ENCODE assay signal across 7 mouse cellular contexts in the genomic region with DNA sequence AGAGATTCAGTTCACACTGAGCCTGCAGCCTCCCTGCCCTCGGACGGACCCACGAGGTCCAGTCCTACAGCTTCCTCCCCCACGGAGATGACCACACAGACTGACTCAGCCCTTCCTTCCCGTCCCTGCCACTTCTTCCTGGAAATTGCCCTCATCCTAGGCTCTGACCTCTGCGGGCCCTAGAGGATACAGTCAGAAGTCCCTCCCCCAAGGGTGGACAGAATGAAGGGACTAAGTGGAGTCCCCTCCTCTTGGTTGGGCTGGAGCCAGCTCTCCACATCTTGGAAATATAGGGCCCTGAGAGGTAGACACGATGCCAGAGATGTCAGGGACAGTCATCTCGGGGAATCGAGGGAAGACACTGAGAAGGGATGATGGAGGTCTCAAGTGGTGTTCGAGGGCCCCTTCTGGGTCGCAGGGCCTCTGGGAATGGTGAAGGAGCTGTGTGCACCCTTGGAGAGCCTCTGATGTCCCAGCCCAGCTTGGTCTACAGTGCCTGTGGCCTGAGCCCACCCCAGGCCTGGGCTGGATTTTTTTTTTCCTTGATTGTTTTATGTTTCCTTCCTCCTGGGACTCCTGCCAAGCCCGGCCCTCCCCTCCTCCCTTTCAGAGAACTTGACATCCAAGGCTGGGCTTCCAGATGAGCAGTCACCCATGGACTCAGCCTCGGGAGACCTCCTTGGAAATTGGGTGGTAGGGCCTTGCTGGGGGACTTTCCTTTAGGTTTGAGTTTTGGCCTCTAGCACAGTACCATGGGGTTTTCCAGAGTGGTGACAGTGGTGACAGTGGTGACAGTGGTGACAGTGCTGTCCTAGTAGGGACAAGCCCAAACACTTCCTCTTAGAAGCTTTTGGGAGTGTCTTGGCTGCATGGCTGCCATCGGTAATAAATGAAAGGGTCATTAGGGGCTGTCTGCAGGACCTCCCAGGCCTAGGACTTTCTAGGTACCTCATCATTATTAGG. TPM values are rescaled to one million over a fixed set of nuclear protein-coding genes. Genes with fewer than 3 reads are reported as not detected.
DNase-seq lines count a peak whose midpoint lies in the region; ATAC-seq lines count a peak whose summit lies in the region.

No protein-coding gene starts in this region.

- H3K4me1 ChIP-seq in liver, embryonic 11.5 days (replicated peaks; ENCODE audit: control insufficient read depth, insufficient read depth, low read length), result peaks cover 8% of the 10 kb centered on the region
- peaks cover 26% of the 10 kb centered on the region for H3K4me1 ChIP-seq in stomach, embryonic 15.5 days

- 57% methylated on average over 14 of the region's 14 CpGs for WGBS in liver, embryonic 11.5 days
- WGBS in stomach, embryonic 15.5 days, result 49% methylated on average over 14 of the region's 14 CpGs

- peak overlapping the region; percentile 28; the same call in 1 of the 2 replicates for H3K27ac ChIP-seq in liver, embryonic 11.5 days (ENCODE audit: low read depth, low read length)
- peak overlapping the region; percentile 42 for H3K27ac ChIP-seq in stomach, embryonic 15.5 days

- H3K4me2 ChIP-seq in liver, embryonic 11.5 days, result no peak overlapping the region
- H3K4me2 ChIP-seq in stomach, embryonic 15.5 days, result no peak overlapping the region

- intact Hi-C loops in heart, postnatal 14 days (cut with DNase I), result no loop called here

- no peak overlapping the region for H3K9ac ChIP-seq in liver, embryonic 11.5 days (ENCODE audit: low read depth, low read length)
- H3K9ac ChIP-seq in stomach, embryonic 15.5 days, result no peak overlapping the region

- ATAC-seq in liver, embryonic 11.5 days (replicated peaks; ENCODE audit: low FRiP score), result no peak
- ATAC-seq in stomach, embryonic 15.5 days (ENCODE audit: insufficient read depth, low FRiP score, low read depth), result no peak
- no peak for ATAC-seq in frontal cortex, adult (ENCODE audit: low TSS enrichment)

- H3K27me3 ChIP-seq in liver, embryonic 11.5 days (replicated peaks; ENCODE audit: control insufficient read depth, insufficient read depth, low read length), result no peaks in the 10 kb centered on the region; the same call in 1 of the 2 replicates
- no peaks in the 10 kb centered on the region for H3K27me3 ChIP-seq in stomach, embryonic 15.5 days (replicated peaks)

- no peaks in the 10 kb centered on the region for H3K36me3 ChIP-seq in liver, embryonic 11.5 days (ENCODE audit: control insufficient read depth, insufficient read depth, low read length)
- H3K36me3 ChIP-seq in stomach, embryonic 15.5 days, result no peaks in the 10 kb centered on the region

- H3K9me3 ChIP-seq in liver, embryonic 11.5 days (ENCODE audit: control insufficient read depth, low read length), result no peaks in the 10 kb centered on the region
- no peaks in the 10 kb centered on the region for H3K9me3 ChIP-seq in stomach, embryonic 15.5 days

- H3K4me3 ChIP-seq in liver, embryonic 11.5 days (ENCODE audit: low read depth, low read length), result no peak overlapping the region
- H3K4me3 ChIP-seq in stomach, embryonic 15.5 days (replicated peaks), result no peak overlapping the region

- DNase-seq in NIH3T3 (ENCODE audit: low read depth), result peak; percentile 73
- DNase-seq in adrenal gland, postnatal 10 days, result peak; percentile 80
- peak; percentile 74 to 77 for DNase-seq in heart, postnatal 14 days
- no peak for DNase-seq in liver, embryonic 11.5 days (ENCODE audit: low spot score)
- DNase-seq in layer of hippocampus, postnatal 36 days, result no peak

RNA-seq across cellular contexts. Expression of gene Cdc42ep2, which starts 5.3 kb away (rescaled TPM):
- 10 to 100 TPM; 10.8 to 11.2 TPM for total RNA-seq in adrenal gland, postnatal 10 days (2021)
- 10 to 100 TPM in 1 of 2 experiments, 1 to 10 TPM in 1; 9.9 to 12.0 TPM for total RNA-seq in heart, postnatal 14 days (2021)
- 5.1 TPM in 2 replicates for polyA plus RNA-seq in liver, embryonic 11.5 days (2014; fragmentation: Nextera tagmentation; extraction: Ambion mirVana)
- 9.6 and 11.0 TPM in 2 replicates for polyA plus RNA-seq in stomach, embryonic 15.5 days (2015; fragmentation: Nextera tagmentation; extraction: Ambion mirVana)
- 1 to 10 TPM; 4.4 to 5.5 TPM for total RNA-seq in layer of hippocampus, postnatal 36 days (2021)

RNA-seq across cellular contexts. Expression of gene Dpf2, which starts 17.1 kb away (rescaled TPM):
- 100 to 1,000 TPM; 105 to 119 TPM for total RNA-seq in adrenal gland, postnatal 10 days (2021)
- total RNA-seq in heart, postnatal 14 days (2021), result 100 to 1,000 TPM; 101 TPM
- 119 and 127 TPM in 2 replicates for polyA plus RNA-seq in liver, embryonic 11.5 days (2014; fragmentation: Nextera tagmentation; extraction: Ambion mirVana)
- 98.7 and 118 TPM in 2 replicates for polyA plus RNA-seq in stomach, embryonic 15.5 days (2015; fragmentation: Nextera tagmentation; extraction: Ambion mirVana)
- 100 to 1,000 TPM in 1 of 2 experiments, 10 to 100 TPM in 1; 92.0 to 108 TPM for total RNA-seq in layer of hippocampus, postnatal 36 days (2021)

RNA-seq across cellular contexts. Expression of gene Pola2, which starts 34.1 kb away (rescaled TPM):
- total RNA-seq in adrenal gland, postnatal 10 days (2021), result 10 to 100 TPM; 21.3 to 28.0 TPM
- total RNA-seq in heart, postnatal 14 days (2021), result 10 to 100 TPM; 12.3 to 14.2 TPM
- 129 and 131 TPM in 2 replicates for polyA plus RNA-seq in liver, embryonic 11.5 days (2014; fragmentation: Nextera tagmentation; extraction: Ambion mirVana)
- polyA plus RNA-seq in stomach, embryonic 15.5 days (2015; fragmentation: Nextera tagmentation; extraction: Ambion mirVana), result 60.9 and 64.2 TPM in 2 replicates
- total RNA-seq in layer of hippocampus, postnatal 36 days (2021), result 1 to 10 TPM; 5.3 to 5.5 TPM

RNA-seq across cellular contexts. Expression of gene Tigd3, which starts 36.0 kb away (rescaled TPM):
- total RNA-seq in adrenal gland, postnatal 10 days (2021), result 1 to 10 TPM; 1.6 to 1.9 TPM
- total RNA-seq in heart, postnatal 14 days (2021), result under 1 TPM; 0.79 to 0.93 TPM
- polyA plus RNA-seq in liver, embryonic 11.5 days (2014; fragmentation: Nextera tagmentation; extraction: Ambion mirVana), result 3.9 and 4.2 TPM in 2 replicates
- polyA plus RNA-seq in stomach, embryonic 15.5 days (2015; fragmentation: Nextera tagmentation; extraction: Ambion mirVana), result 2.3 and 2.4 TPM in 2 replicates
- 1 to 10 TPM; 1.9 to 2.2 TPM for total RNA-seq in layer of hippocampus, postnatal 36 days (2021)

RNA-seq across cellular contexts. Expression of gene Slc25a45, which starts 52.3 kb away (rescaled TPM):
- total RNA-seq in adrenal gland, postnatal 10 days (2021), result 10 to 100 TPM; 13.4 to 14.2 TPM
- 1 to 10 TPM; 3.3 to 4.5 TPM for total RNA-seq in heart, postnatal 14 days (2021)
- 7.5 and 8.2 TPM in 2 replicates for polyA plus RNA-seq in liver, embryonic 11.5 days (2014; fragmentation: Nextera tagmentation; extraction: Ambion mirVana)
- polyA plus RNA-seq in stomach, embryonic 15.5 days (2015; fragmentation: Nextera tagmentation; extraction: Ambion mirVana), result 5.5 TPM in 2 replicates
- total RNA-seq in layer of hippocampus, postnatal 36 days (2021), result 1 to 10 TPM; 2.5 to 2.7 TPM

Comparison
In these comparisons a context has a peak if more than half of its experiments do, and no peak if none do; other contexts are left out.
1. DNase-seq: peak in NIH3T3 (single experiment), adrenal gland, postnatal 10 days (single experiment) and heart, postnatal 14 days (2 of 2); none in liver, embryonic 11.5 days (single experiment) and layer of hippocampus, postnatal 36 days (0 of 2).